Mouse (Mus musculus): ENCODE measurements around the gene Dedd. TPM values are rescaled to one million over a fixed set of nuclear protein-coding genes. Genes with fewer than 3 reads are reported as not detected.

Dedd gene
- total RNA-seq, 2 experiments from 2014 or later: 3.8 to 4.3 TPM

GRCm38 (mm10) chr1:171356814-171357213, 27.9 kb downstream of the Dedd start:
- ATAC-seq (replicated peaks; ENCODE audit: low FRiP score, poor library complexity, severe bottlenecking): no peak

- ATAC-seq (replicated peaks; ENCODE audit: low FRiP score, poor library complexity, severe bottlenecking): 0 out of 2 replicates have a peak, but pooled peaks have one; percentile 24
Measured at GRCm38 (mm10) chr1:171358421-171358820, 29.5 kb downstream of the Dedd start.

GRCm38 (mm10) chr1:171360253-171360652, 31.3 kb downstream of the Dedd start:
- peak; percentile 20 for ATAC-seq (replicated peaks; ENCODE audit: low FRiP score, poor library complexity, severe bottlenecking)

- ATAC-seq (replicated peaks; ENCODE audit: low FRiP score, poor library complexity, severe bottlenecking): peak; percentile 85
Measured at GRCm38 (mm10) chr1:171360656-171361055, 31.7 kb downstream of the Dedd start, which contains the start of gene Klhdc9. Gene Klhdc9 (minus strand): TSS chr1:171360798.

GRCm38 (mm10) chr1:171361106-171362103, 32.5 kb downstream of the Dedd start:
- peak; percentile 85 for ATAC-seq (replicated peaks; ENCODE audit: low FRiP score, poor library complexity, severe bottlenecking)

- no peak for ATAC-seq (replicated peaks; ENCODE audit: low FRiP score, poor library complexity, severe bottlenecking)
Measured at GRCm38 (mm10) chr1:171365934-171366333, 37.0 kb downstream of the Dedd start.

- ATAC-seq (replicated peaks; ENCODE audit: low FRiP score, poor library complexity, severe bottlenecking): no peak
Measured at GRCm38 (mm10) chr1:171369845-171370556, 41.1 kb downstream of the Dedd start, which contains the start of gene Nectin4. Gene Nectin4 (plus strand): TSS chr1:171370099.

- ATAC-seq (replicated peaks; ENCODE audit: low FRiP score, poor library complexity, severe bottlenecking): no peak
Measured at GRCm38 (mm10) chr1:171372880-171373279, 43.9 kb downstream of the Dedd start.

GRCm38 (mm10) chr1:171373946-171374345, 45.0 kb downstream of the Dedd start:
- ATAC-seq (replicated peaks; ENCODE audit: low FRiP score, poor library complexity, severe bottlenecking): no peak

- ATAC-seq (replicated peaks; ENCODE audit: low FRiP score, poor library complexity, severe bottlenecking): no peak
Measured at GRCm38 (mm10) chr1:171375646-171376097, 46.7 kb downstream of the Dedd start.

GRCm38 (mm10) chr1:171378298-171378697, 49.4 kb downstream of the Dedd start:
- no peak for ATAC-seq (replicated peaks; ENCODE audit: low FRiP score, poor library complexity, severe bottlenecking)

- peak; percentile 59 for ATAC-seq (replicated peaks; ENCODE audit: low FRiP score, poor library complexity, severe bottlenecking)
Measured at GRCm38 (mm10) chr1:171379935-171380599, 51.1 kb downstream of the Dedd start.

- ATAC-seq (replicated peaks; ENCODE audit: low FRiP score, poor library complexity, severe bottlenecking): no peak
Measured at GRCm38 (mm10) chr1:171382096-171382620, 53.2 kb downstream of the Dedd start.

- ATAC-seq (replicated peaks; ENCODE audit: low FRiP score, poor library complexity, severe bottlenecking): no peak
Measured at GRCm38 (mm10) chr1:171384361-171384760, 55.4 kb downstream of the Dedd start.

- no peak for ATAC-seq (replicated peaks; ENCODE audit: low FRiP score, poor library complexity, severe bottlenecking)
Measured at GRCm38 (mm10) chr1:171385171-171385570, 56.2 kb downstream of the Dedd start.

GRCm38 (mm10) chr1:171387099-171387498, 58.2 kb downstream of the Dedd start:
- ATAC-seq (replicated peaks; ENCODE audit: low FRiP score, poor library complexity, severe bottlenecking): no peak

- ATAC-seq (replicated peaks; ENCODE audit: low FRiP score, poor library complexity, severe bottlenecking): no peak
Measured at GRCm38 (mm10) chr1:171388376-171389102, 59.6 kb downstream of the Dedd start, which contains the start of gene Arhgap30. Gene Arhgap30 (plus strand): TSS chr1:171388954.

- ATAC-seq (replicated peaks; ENCODE audit: low FRiP score, poor library complexity, severe bottlenecking): no peak
Measured at GRCm38 (mm10) chr1:171390101-171390500, 61.2 kb downstream of the Dedd start.
